Mouse (Mus musculus) forebrain, embryonic 11.5 days (tissue): ENCODE measurements at regions not wholly inside any gene's neighbourhood (a gene's known extent, or its start where the extent isn't known, plus 50 kb on each side); places are given as distances from the start of the nearest gene placed in this dataset.

Source experiments
- ATAC-seq: fragments of 200-750 bp; cut with Nextera tagmentation; replicated peaks from 2 replicates; pipeline ENCODE4 v1.8.0; 2017; ENCODE audit warnings: moderate TSS enrichment; ENCODE audit not compliant: low FRiP score
- DNase-seq: peaks from one replicate; pipeline ENCODE4 v3.0.0-alpha.2; 2017; ENCODE audit warnings: low spot score
- H3K27ac ChIP-seq: fragments of 300-500 bp; sonication (generic); 2 replicates; pipeline ENCODE4 v1.5.1; 2014; ENCODE audit warnings: low read depth, low read length
- H3K27me3 ChIP-seq: fragments of 300-500 bp; sonication (generic); 2 replicates; pipeline ENCODE4 v1.6.1; 2014; ENCODE audit warnings: mild to moderate bottlenecking, low read length, mixed read lengths; ENCODE audit not compliant: control insufficient read depth, insufficient read depth
- H3K36me3 ChIP-seq: fragments of 300-500 bp; sonication (generic); 2 replicates; pipeline ENCODE4 v1.6.1; 2014; ENCODE audit warnings: mild to moderate bottlenecking, low read length, moderate library complexity, mixed read lengths; ENCODE audit not compliant: control insufficient read depth, insufficient read depth
- H3K4me1 ChIP-seq: fragments of 300-500 bp; sonication (generic); replicated peaks from 2 replicates; pipeline ENCODE4 v1.6.1; 2014; ENCODE audit warnings: low read length, mixed read lengths; ENCODE audit not compliant: control insufficient read depth, insufficient read depth
- H3K4me2 ChIP-seq: fragments of 300-500 bp; sonication (generic); 2 replicates; pipeline ENCODE4 v1.6.1; 2014; ENCODE audit warnings: low read depth, mild to moderate bottlenecking, low read length, moderate library complexity, mixed read lengths; ENCODE audit not compliant: severe bottlenecking
- H3K4me3 ChIP-seq: fragments of 300-500 bp; sonication (generic); 2 replicates; pipeline ENCODE4 v1.5.1; 2014; ENCODE audit warnings: low read depth, low read length
- H3K9ac ChIP-seq: fragments of 300-500 bp; sonication (generic); 2 replicates; pipeline ENCODE4 v1.6.1; 2014; ENCODE audit warnings: low read length
- H3K9me3 ChIP-seq: fragments of 300-500 bp; sonication (generic); 2 replicates; pipeline ENCODE4 v1.6.1; 2016; ENCODE audit warnings: low read length, mixed read lengths; ENCODE audit not compliant: control insufficient read depth
- WGBS: fragments of 180-500 bp; shearing (Covaris S2); extraction: QIAGEN DNeasy Blood & Tissue Kit; methylation state at CpG from one replicate; pipeline ENCODE4 v1.1.7; 2014; 5-methylcytosine and 5-hydroxymethylcytosine counted together

DNA sequence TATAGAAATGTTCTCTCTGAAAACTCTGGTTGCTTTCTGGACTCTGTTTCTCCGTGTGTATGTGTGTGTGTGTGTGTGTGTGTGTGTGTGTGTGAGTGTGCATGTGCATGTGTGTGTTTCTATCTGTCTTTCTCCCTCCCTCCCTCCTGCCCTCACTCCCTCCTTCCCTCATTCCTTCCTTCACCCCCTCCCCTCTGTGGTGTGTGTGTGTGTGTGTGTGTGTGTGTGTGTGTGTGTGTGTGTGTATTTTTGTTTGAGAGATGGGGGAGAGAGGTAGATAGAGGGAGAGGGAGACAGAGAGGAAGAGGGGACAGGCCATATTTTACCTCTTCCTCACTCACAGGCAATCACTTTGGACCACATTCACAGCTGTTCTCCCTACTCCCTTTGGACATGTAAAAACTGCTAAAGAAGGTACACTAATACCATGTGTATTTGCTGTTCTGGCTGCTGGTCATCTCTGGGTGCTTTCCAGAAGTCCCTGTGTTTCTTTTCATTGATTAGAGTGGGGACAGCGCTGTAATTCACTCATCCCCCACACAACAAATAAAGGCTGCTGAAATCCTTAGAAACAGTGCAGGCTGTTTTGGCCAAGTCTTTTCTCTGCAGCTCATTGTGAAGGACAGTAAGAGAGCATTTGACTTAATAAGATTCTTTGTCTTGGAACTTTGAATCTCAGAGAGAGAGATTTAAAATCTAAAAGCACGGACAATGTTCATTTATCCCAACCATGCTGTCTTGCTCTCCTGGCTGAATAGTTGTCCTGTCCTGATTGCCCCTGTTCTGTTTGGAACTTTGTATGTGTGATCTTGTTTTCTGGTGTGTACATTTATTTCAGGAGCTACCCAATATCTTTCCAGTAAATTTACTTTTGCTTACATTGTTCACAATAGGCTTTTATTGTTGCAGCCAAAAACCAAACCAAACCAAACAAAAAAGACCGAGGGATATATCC, 370.9 kb downstream of the Ppargc1a start:
- H3K9me3 ChIP-seq: no peaks in the 10 kb centered on the region
- no peak for DNase-seq
- no peak overlapping the region for H3K9ac ChIP-seq
- H3K27ac ChIP-seq: no peak overlapping the region
- no peak overlapping the region for H3K4me2 ChIP-seq
- H3K4me3 ChIP-seq: no peak overlapping the region
- WGBS: 46% methylated on average over 4 of the region's 4 CpGs
- H3K4me1 ChIP-seq: no peaks in the 10 kb centered on the region
- H3K27me3 ChIP-seq: no peaks in the 10 kb centered on the region
- ATAC-seq: no peak
- H3K36me3 ChIP-seq: no peaks in the 10 kb centered on the region

DNA sequence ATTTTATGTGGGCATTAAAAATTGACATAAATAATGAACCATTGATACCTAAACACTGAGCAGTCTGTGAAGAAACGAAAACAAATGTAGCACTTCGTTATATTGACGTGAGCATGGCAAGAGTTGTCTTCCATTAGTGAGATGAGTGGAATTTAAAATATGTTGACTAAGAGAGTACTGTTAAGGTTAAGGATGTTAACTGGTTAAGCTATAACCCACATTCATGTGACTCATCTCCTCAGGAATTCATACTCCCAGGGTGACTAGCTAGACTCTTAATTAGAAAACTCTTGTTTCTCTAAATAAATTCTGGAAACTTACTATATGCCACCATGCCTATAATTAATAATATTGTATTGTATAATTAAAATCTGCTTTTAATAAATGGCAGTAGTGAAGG, 376.9 kb downstream of the Ppargc1a start:
- H3K36me3 ChIP-seq: no peaks in the 10 kb centered on the region
- WGBS: 78% methylated on average over 3 of the region's 3 CpGs
- ATAC-seq (no peak), DNase-seq (no peak)
- H3K27ac ChIP-seq: no peak overlapping the region
- no peak overlapping the region for H3K4me2 ChIP-seq
- H3K4me3 ChIP-seq: no peak overlapping the region
- H3K4me1 ChIP-seq: no peaks in the 10 kb centered on the region
- H3K9me3 ChIP-seq: no peaks in the 10 kb centered on the region
- H3K9ac ChIP-seq: no peak overlapping the region
- H3K27me3 ChIP-seq: no peaks in the 10 kb centered on the region

DNA sequence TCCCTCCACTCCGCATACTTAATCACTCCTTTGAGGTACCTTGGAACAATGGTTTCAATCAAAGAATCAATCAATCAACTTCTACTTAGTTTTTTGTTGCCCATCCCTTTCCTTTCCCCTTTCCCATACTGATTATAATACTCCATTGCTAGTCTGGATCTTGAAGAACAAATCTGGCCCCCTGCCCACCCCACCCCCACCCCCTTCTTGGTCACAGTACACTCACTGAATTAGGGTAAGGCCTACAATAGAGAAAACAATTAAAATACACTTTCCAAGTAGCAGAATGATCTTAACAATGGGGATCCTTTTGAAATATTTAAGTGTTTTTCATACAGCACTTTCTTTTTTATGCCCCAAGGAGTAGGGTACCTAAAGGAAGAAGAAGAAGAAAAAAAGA, 397.7 kb downstream of the Ppargc1a start:
- no peak overlapping the region for H3K4me2 ChIP-seq
- H3K36me3 ChIP-seq: no peaks in the 10 kb centered on the region
- DNase-seq (no peak), ATAC-seq (peak; percentile 53; the same call in 1 of the 2 replicates)
- H3K9me3 ChIP-seq: no peaks in the 10 kb centered on the region
- no peak overlapping the region for H3K4me3 ChIP-seq
- H3K27ac ChIP-seq: no peak overlapping the region
- WGBS: 82% methylated on average over 1 of the region's 1 CpGs
- no peaks in the 10 kb centered on the region for H3K4me1 ChIP-seq
- H3K9ac ChIP-seq: no peak overlapping the region
- H3K27me3 ChIP-seq: no peaks in the 10 kb centered on the region

DNA sequence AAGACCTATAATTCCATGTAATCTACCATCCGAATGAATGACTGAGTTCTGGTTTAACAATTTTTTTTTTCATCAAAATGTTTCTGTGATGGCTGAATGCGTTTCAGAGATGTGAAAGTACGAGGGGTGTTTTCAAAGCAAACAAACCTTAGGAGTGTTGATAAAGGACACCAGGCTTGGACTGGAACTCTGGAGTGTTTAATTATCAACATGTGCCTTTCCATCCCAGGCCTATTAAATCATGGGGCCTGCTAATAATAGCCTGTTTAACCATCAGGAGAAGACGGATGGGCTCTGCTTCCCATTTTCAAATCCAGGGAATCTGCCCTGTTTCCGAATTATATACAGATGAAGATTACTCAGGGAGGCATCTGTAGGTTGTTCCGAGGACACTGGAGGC, 399.3 kb downstream of the Ppargc1a start:
- H3K9ac ChIP-seq: no peak overlapping the region
- DNase-seq (no peak), ATAC-seq (no peak)

DNA sequence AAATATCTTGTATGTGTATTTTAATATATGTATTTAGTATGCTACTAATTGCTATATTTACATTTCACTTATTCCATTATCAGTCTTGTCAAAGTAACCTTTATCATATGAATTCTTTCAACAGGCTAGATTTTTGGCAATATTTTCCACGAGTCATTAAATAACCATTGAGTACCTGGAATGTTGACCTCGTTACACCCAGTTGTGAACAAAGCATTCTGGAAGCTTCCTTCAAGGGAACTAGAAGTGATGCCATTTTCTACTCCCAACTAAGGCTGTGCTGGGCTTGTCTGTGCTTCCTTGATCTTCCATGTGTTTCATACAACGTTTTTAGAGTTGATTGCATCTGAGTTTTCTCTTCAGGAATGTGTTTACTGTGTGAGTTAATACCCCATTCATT, 410.6 kb downstream of the Ppargc1a start:
- Histone ChIP-seq H3K9me3 (no peaks in the 10 kb centered on the region), H3K4me1 (no peaks in the 10 kb centered on the region), H3K4me2 (no peak overlapping the region), H3K27ac (no peak overlapping the region), H3K36me3 (no peaks in the 10 kb centered on the region), H3K27me3 (no peaks in the 10 kb centered on the region), H3K9ac (no peak overlapping the region), H3K4me3 (no peak overlapping the region)
- WGBS: 52% methylated on average over 3 of the region's 3 CpGs
- ATAC-seq (no peak), DNase-seq (no peak)

More for the DNA sequence above, 399.3 kb downstream of the Ppargc1a start:
- H3K27ac ChIP-seq: no peak overlapping the region
- no peak overlapping the region for H3K4me2 ChIP-seq
- no peaks in the 10 kb centered on the region for H3K9me3 ChIP-seq
- H3K4me3 ChIP-seq: no peak overlapping the region
- WGBS: 69% methylated on average over 6 of the region's 6 CpGs
- no peaks in the 10 kb centered on the region for H3K36me3 ChIP-seq
- H3K27me3 ChIP-seq: no peaks in the 10 kb centered on the region
- no peaks in the 10 kb centered on the region for H3K4me1 ChIP-seq

DNA sequence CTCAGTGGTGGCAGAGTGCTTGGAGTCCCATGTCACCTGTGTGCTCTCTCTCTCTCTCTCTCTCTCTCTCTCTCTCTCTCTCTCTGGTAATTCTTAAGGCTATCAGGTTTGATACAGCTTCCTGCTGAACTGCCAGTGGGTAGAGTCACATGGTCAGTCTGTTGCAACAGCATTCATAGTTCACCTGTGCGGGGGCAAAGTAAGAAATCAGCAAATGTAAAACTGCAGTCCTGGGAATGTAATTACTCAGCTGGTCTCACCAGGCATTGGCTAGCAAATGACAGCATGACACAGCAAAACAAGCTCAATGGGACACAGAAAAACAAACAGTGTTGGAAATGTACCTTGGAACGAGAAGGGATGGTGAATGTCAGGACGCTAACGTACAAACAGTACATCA, 422.7 kb downstream of the Ppargc1a start:
- H3K9me3 ChIP-seq: no peaks in the 10 kb centered on the region
- no peaks in the 10 kb centered on the region for H3K4me1 ChIP-seq
- ATAC-seq (no peak), DNase-seq (no peak)
- H3K36me3 ChIP-seq: no peaks in the 10 kb centered on the region
- 89% methylated on average over 4 of the region's 4 CpGs for WGBS
- no peak overlapping the region for H3K9ac ChIP-seq
- H3K4me2 ChIP-seq: no peak overlapping the region
- no peak overlapping the region for H3K27ac ChIP-seq
- no peaks in the 10 kb centered on the region for H3K27me3 ChIP-seq
- no peak overlapping the region for H3K4me3 ChIP-seq

DNA sequence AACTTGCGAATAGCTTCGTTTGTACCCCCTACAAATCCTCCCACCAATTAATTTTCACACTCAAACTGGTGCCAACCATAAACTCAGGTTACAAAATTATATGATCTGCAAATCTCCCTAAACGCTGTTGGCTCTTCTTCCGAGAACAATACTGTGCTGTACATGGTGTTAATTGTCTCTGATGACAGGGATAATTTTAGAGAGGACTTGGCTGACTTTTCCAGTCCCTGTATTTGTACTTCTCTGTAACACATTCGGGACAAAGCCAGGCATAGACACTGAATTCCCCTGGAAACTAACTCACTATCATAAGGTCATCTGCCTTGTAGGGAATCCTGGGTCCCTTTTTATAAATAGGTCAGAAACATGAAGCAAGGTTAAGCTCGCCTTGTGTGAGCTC, 442.4 kb downstream of the Ppargc1a start:
- Histone ChIP-seq H3K36me3 (no peaks in the 10 kb centered on the region), H3K27ac (no peak overlapping the region), H3K4me3 (no peak overlapping the region), H3K9me3 (no peaks in the 10 kb centered on the region), H3K4me2 (no peak overlapping the region), H3K4me1 (no peaks in the 10 kb centered on the region), H3K9ac (no peak overlapping the region), H3K27me3 (no peaks in the 10 kb centered on the region)
- 87% methylated on average over 6 of the region's 6 CpGs for WGBS
- DNase-seq: no peak
- ATAC-seq: no peak

DNA sequence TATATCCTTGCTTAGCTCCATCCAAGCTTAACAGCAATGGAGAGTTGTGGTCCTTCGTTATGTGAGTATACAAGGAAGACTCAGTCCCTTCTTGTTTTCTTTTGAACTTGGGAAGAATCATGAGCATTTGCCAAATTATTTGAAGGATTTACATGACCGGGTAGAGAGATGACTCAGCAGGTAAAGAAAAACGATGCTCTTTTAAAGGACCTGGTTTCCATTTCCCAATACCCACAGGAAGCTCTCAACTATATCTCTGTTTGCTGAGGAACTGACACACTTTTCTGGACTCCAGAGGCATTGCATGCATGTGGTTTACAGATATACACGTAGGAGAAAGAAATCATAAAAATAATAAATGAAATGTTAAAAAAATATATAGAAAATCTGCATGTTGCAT, 457.5 kb downstream of the Ppargc1a start:
- DNase-seq (no peak), ATAC-seq (no peak)
- Histone ChIP-seq H3K27ac (no peak overlapping the region), H3K27me3 (no peaks in the 10 kb centered on the region), H3K9me3 (no peaks in the 10 kb centered on the region), H3K4me2 (no peak overlapping the region), H3K4me1 (no peaks in the 10 kb centered on the region), H3K4me3 (no peak overlapping the region), H3K36me3 (no peaks in the 10 kb centered on the region), H3K9ac (no peak overlapping the region)
- WGBS: 85% methylated on average over 4 of the region's 4 CpGs

DNA sequence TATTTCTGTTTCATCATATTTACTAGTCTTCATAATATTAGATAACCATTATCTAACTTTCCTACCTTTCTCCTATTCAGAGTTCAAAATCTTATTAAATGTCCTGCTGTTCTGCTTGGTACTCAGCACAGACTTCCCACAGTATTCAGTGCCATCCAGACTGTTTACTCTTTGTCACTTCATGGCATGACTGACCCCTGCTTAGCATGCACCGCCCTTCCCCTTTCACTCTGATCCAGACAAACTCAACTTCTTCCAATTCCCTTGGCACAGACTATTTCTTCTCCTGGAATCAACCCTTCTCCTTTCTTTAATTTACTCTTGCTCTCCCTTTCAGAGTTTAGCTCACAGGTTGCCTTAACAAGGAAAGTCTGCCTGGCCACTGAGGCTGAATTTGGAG, 458.8 kb downstream of the Ppargc1a start:
- ATAC-seq (no peak), DNase-seq (no peak)
- no peak overlapping the region for H3K4me3 ChIP-seq
- WGBS: 76% methylated on average over 1 of the region's 1 CpGs
- no peaks in the 10 kb centered on the region for H3K9me3 ChIP-seq
- no peak overlapping the region for H3K4me2 ChIP-seq
- no peaks in the 10 kb centered on the region for H3K27me3 ChIP-seq
- H3K4me1 ChIP-seq: no peaks in the 10 kb centered on the region
- H3K9ac ChIP-seq: no peak overlapping the region
- H3K27ac ChIP-seq: no peak overlapping the region
- no peaks in the 10 kb centered on the region for H3K36me3 ChIP-seq
